Mouse (Mus musculus) ES-Bruce4 (cell line): ENCODE measurements around the gene Zfp451. TPM values are rescaled to one million over a fixed set of nuclear protein-coding genes. Genes with fewer than 3 reads are reported as not detected.

ENCODE experiments used
- H3K27ac ChIP-seq: 2 replicates; pipeline ENCODE4 v1.5.1; 2012; ENCODE audit warnings: low read length, inconsistent platforms; ENCODE audit not compliant: insufficient read depth
- H3K27me3 ChIP-seq: 2 replicates; pipeline ENCODE4 v1.6.1; 2012; ENCODE audit warnings: mild to moderate bottlenecking, low read length, inconsistent platforms; ENCODE audit not compliant: control insufficient read depth, poor library complexity, insufficient read depth, severe bottlenecking
- H3K36me3 ChIP-seq: 2 replicates; pipeline ENCODE4 v1.6.1; 2012; ENCODE audit warnings: inconsistent platforms, mild to moderate bottlenecking, low read length, moderate library complexity; ENCODE audit not compliant: control insufficient read depth, poor library complexity, insufficient read depth, severe bottlenecking
- H3K4me1 ChIP-seq: one replicate; pipeline ENCODE4 v1.8.1; 2011; ENCODE audit warnings: low read length; ENCODE audit not compliant: control insufficient read depth, insufficient read depth
- H3K4me3 ChIP-seq: 2 replicates; pipeline ENCODE4 v1.5.1; 2011; ENCODE audit warnings: low read depth, mild to moderate bottlenecking, low read length
- H3K9ac ChIP-seq: 2 replicates; pipeline ENCODE4 v1.6.1; 2012; ENCODE audit warnings: low read depth, mild to moderate bottlenecking, inconsistent platforms; ENCODE audit not compliant: poor library complexity, severe bottlenecking
- H3K9me3 ChIP-seq: replicated peaks from 2 replicates; pipeline ENCODE4 v1.6.1; 2012; ENCODE audit warnings: mild to moderate bottlenecking, low read length, inconsistent platforms; ENCODE audit not compliant: control insufficient read depth, poor library complexity, insufficient read depth, severe bottlenecking
- CTCF ChIP-seq: IDR thresholded peaks from one replicate; pipeline ENCODE4 v1.8.1; 2011; ENCODE audit warnings: low read depth, low read length
- EP300 ChIP-seq: IDR thresholded peaks from 2 replicates; pipeline ENCODE4 v1.6.1; 2011; ENCODE audit warnings: low read depth, low read length; ENCODE audit not compliant: insufficient read depth
- POLR2A ChIP-seq: IDR thresholded peaks from one replicate; pipeline ENCODE4 v1.8.1; 2011; ENCODE audit warnings: low read length; ENCODE audit not compliant: insufficient read depth
- polyA plus RNA-seq: library from polyadenylated mRNA; stranded (reverse); fragments of >200 nt; gene quantifications from 2 replicates; pipeline ENCODE4 v1.2.4, GENCODE M21; 2011; ENCODE audit warnings: low read depth; ENCODE audit not compliant: missing spikeins, insufficient read depth, insufficient read length

The Zfp451 gene
- polyA plus RNA-seq, 1 experiment = 73.2 TPM

DNA sequence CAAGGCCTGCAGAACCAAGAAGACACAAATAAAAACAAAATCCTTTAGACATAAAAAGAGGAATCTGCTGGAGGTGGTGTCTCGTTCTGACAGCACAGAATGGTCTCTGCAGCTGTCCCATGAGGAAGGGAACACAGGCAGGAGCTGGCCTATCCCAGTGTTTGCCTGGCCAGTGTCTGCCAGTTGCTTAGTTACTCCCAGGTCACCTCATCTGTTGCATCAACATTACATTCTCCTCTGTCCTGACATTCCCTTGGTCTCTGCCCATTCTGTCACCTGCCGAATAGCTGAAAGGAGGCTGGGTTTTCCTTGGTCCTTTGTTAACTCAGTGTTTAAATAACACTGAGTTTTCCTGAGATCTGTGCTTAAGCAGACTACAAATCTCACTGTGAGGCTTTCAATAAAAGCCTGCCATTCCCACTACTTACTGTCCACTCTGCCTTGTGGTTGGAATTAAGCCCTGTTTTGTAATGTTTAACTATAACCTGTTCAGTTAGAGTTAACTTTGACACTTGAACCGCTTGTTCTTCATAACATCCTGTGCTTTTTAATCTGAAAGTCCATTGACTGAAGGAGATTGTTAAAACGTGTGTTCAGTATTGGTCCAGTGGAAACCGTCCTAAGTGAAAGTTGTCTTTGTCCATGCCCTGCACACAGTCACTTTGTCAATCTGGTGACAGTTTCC lies 80.3 kb downstream of the Zfp451 start:
- no peaks in the 10 kb centered on the region for H3K9me3 ChIP-seq
- H3K27me3 ChIP-seq = no peaks in the 10 kb centered on the region
- H3K27ac ChIP-seq = no peak overlapping the region
- no peak overlapping the region for H3K9ac ChIP-seq
- H3K4me1 ChIP-seq = no peaks in the 10 kb centered on the region
- peaks cover 23% of the 10 kb centered on the region for H3K36me3 ChIP-seq
- TF ChIP-seq POLR2A (no peak), CTCF (no peak), EP300 (no peak)
- H3K4me3 ChIP-seq = no peak overlapping the region

DNA sequence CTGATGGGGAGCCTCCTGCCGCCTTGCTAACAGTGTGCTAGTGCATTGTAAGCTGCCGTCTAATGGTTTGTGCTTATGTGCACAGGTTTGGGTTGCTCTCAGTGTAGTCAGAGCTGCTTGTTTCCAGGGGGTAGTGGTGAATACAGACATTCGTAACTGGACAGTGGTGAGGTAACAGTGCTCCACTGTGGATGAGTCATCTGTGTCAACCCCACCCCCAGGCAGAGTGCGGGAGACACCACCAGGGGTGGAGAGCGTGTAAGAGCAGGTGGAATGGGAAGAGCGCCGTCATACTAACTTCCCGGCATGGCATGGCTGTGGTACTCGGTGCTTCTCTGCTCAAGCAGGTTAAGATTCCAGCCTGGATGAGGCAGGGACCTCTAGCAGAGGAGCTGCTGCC lies 81.4 kb downstream of the Zfp451 start:
- no peak overlapping the region for H3K27ac ChIP-seq
- H3K27me3 ChIP-seq = no peaks in the 10 kb centered on the region
- no peak overlapping the region for H3K9ac ChIP-seq
- TF ChIP-seq EP300 (no peak), POLR2A (no peak), CTCF (no peak)
- no peak overlapping the region for H3K4me3 ChIP-seq
- H3K4me1 ChIP-seq = no peaks in the 10 kb centered on the region
- H3K36me3 ChIP-seq = peaks cover 29% of the 10 kb centered on the region
- no peaks in the 10 kb centered on the region for H3K9me3 ChIP-seq

DNA sequence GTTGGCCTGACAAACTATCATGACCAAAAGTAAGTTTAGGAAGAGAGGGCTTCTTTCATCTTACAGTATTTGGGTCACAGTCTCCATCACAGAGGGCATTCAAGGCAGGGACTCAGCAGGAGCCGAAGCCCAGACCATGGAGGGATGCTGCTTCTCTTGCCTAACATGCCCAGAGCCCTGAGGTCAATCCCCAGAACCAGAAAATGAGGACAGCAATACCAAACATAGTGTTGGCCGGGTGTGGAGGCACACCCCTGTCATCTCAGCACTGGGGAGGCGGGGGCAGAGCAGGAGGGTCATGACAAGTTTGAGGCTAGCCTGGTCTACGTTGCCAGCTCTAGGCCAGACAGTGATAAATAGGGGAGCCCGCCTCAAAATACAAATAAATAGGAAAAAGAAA lies 89.3 kb downstream of the Zfp451 start:
- no peak overlapping the region for H3K4me3 ChIP-seq
- H3K9ac ChIP-seq = no peak overlapping the region
- H3K36me3 ChIP-seq = peaks cover 65% of the 10 kb centered on the region
- no peak for TF ChIP-seq POLR2A
- TF ChIP-seq EP300 = no peak
- TF ChIP-seq CTCF = no peak
- H3K27ac ChIP-seq = no peak overlapping the region
- no peaks in the 10 kb centered on the region for H3K27me3 ChIP-seq
- no peaks in the 10 kb centered on the region for H3K9me3 ChIP-seq
- H3K4me1 ChIP-seq = no peaks in the 10 kb centered on the region

DNA sequence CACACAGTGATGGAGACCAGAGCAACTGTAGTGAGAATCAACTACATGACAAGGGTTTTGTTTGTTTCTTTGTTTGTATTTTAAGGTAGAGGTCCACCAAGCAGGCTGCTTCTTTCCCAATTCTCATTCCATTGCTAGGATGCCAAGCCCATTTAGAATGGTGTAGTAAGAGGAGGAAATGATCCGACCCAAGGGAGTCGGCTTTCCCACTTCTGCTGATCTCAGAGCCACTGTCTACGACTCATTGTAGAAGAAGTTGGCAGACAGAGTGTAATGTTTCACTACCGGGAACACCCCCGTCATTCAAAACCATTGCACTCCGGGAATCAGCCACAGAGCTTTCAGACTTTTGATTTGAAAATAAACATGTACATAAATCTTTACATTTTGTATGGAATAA lies 89.9 kb downstream of the Zfp451 start:
- Histone ChIP-seq H3K4me3 (no peak overlapping the region), H3K9me3 (no peaks in the 10 kb centered on the region), H3K27ac (no peak overlapping the region), H3K4me1 (no peaks in the 10 kb centered on the region), H3K27me3 (no peaks in the 10 kb centered on the region), H3K36me3 (peaks cover 61% of the 10 kb centered on the region), H3K9ac (no peak overlapping the region)
- TF ChIP-seq CTCF (no peak), POLR2A (no peak), EP300 (no peak)

DNA sequence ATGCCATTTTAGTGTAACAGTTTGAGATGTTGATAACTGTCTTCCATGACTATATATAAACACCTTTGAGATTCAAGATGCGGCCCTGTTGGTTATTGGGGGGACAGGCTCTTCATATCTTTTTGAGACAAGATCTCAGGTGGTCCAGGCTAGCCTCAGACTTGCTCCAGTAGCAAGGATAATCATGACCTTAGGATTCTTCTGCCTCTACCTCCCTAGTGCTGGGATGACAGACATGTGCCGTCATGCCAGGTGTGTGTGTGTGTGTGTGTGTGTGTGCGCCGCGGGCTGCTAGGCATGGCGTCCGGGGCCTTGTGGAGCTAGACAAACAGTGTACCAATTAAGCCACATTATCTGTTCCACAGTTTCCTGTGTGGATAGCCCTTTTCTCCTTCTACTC lies 93.4 kb downstream of the Zfp451 start:
- peak overlapping the region; percentile 62 for H3K4me3 ChIP-seq

DNA sequence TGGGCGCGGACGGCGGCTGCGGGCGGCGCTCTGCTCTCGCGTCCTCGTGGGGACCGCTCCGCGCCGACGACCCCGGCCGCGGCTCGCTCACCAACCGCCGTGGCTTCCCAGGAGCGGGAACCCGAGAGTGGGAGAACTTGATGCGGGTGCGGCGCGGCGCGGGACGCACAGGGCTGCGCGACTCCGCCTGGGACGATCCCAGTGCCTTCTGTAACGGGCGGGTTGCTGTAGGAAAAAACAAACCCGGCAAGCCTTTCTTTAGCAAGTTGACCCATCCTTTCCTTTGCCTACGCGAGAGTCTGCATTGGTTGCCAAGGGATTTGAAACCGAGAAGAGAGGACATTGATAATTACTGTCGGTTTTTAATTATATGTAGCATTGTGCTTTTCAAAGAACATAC lies 94.2 kb downstream of the Zfp451 start:
- no peak overlapping the region for H3K27ac ChIP-seq
- no peaks in the 10 kb centered on the region for H3K9me3 ChIP-seq
- TF ChIP-seq EP300 = no peak
- peak overlapping the region; percentile 94 for H3K4me3 ChIP-seq
- H3K36me3 ChIP-seq = peaks cover 31% of the 10 kb centered on the region
- H3K9ac ChIP-seq = peak overlapping the region; percentile 91
- no peaks in the 10 kb centered on the region for H3K4me1 ChIP-seq
- no peaks in the 10 kb centered on the region for H3K27me3 ChIP-seq

More for the DNA sequence above, 93.4 kb downstream of the Zfp451 start:
- H3K27ac ChIP-seq = no peak overlapping the region
- H3K27me3 ChIP-seq = no peaks in the 10 kb centered on the region
- no peaks in the 10 kb centered on the region for H3K9me3 ChIP-seq
- peak overlapping the region; percentile 91 for H3K9ac ChIP-seq
- TF ChIP-seq CTCF (no peak), EP300 (no peak), POLR2A (no peak)
- H3K4me1 ChIP-seq = no peaks in the 10 kb centered on the region
- peaks cover 38% of the 10 kb centered on the region for H3K36me3 ChIP-seq
